Mouse (Mus musculus): ENCODE measurements around the gene Tcte1.

Tcte1 gene

GRCm38 (mm10) chr17:45585725-45586448 lies 62.7 kb downstream of the Tcte1 start:
- no peak for DNase-seq

GRCm38 (mm10) chr17:45586449-45586837 lies 63.2 kb downstream of the Tcte1 start:
- no peak for DNase-seq

- DNase-seq, result no peak
Observed at GRCm38 (mm10) chr17:45588370-45588769, 65.1 kb downstream of the Tcte1 start.

GRCm38 (mm10) chr17:45589236-45589635 lies 66.0 kb downstream of the Tcte1 start:
- DNase-seq, result no peak

GRCm38 (mm10) chr17:45589844-45590243 lies 66.6 kb downstream of the Tcte1 start:
- DNase-seq, result peak; percentile 15

- DNase-seq, result peak; percentile 3
Observed at GRCm38 (mm10) chr17:45590410-45590809, 67.2 kb downstream of the Tcte1 start.

- DNase-seq, result peak; percentile 61
Observed at GRCm38 (mm10) chr17:45591701-45592605, 68.7 kb downstream of the Tcte1 start.
